Comparison of ENCODE assay signal across 25 mouse cellular contexts in genomic region chr2:148743846-148744407, GRCm38 (mm10). TPM values are rescaled to one million over a fixed set of nuclear protein-coding genes. Genes with fewer than 3 reads are reported as not detected.
DNase-seq lines count a peak whose midpoint lies in the region; ATAC-seq and TF ChIP-seq lines count a peak whose summit lies in the region.
"Had no signal": no experiment of that assay in that cellular context is flagged by ENCODE, and none has a peak within 500 bp of the region (broad histone marks: within the 10 kb centered on the region; RNA-seq: fewer than 3 reads in every experiment).

No protein-coding gene starts in this region.

- WGBS in cerebellum, adult 2 months, result 52% methylated on average over 3 of the region's 3 CpGs
- WGBS in kidney, embryonic 16.5 days, result 85% methylated on average over 3 of the region's 3 CpGs
- 84% methylated on average over 3 of the region's 3 CpGs for WGBS in midbrain, postnatal 0 days
- 84% methylated on average over 3 of the region's 3 CpGs for WGBS in midbrain, embryonic 10.5 days
- WGBS in intestine, embryonic 15.5 days, result 82% methylated on average over 3 of the region's 3 CpGs

- peak in 1 of 2 experiments; percentile 32 for DNase-seq in cerebellum, adult 2 months
- peak; percentile 40 for DNase-seq in kidney, adult 11 months
- DNase-seq in midbrain, postnatal 0 days (ENCODE audit: low spot score), result no peak
- DNase-seq in midbrain, embryonic 10.5 days (ENCODE audit: low spot score), result no peak
- DNase-seq: B cell, adult 2 months; gastrocnemius, adult 2 months; heart, adult 18-20 months; spleen, adult 18-20 months; thymus, adult 18-20 months had no signal

- H3K9me3 ChIP-seq in kidney, embryonic 16.5 days (ENCODE audit: low read length), result 0 out of 2 replicates have a peak, but pooled peaks cover 3% of the 10 kb centered on the region
- H3K9me3 ChIP-seq in midbrain, postnatal 0 days (ENCODE audit: low read length), result no peaks in the 10 kb centered on the region
- no peaks in the 10 kb centered on the region for H3K9me3 ChIP-seq in midbrain, embryonic 10.5 days (replicated peaks)
- H3K9me3 ChIP-seq in intestine, embryonic 15.5 days, result no peaks in the 10 kb centered on the region
- H3K9me3 ChIP-seq: forebrain, embryonic 13.5 days; liver, embryonic 15.5 days; neural tube, embryonic 12.5 days had no signal

- H3K4me2 ChIP-seq in kidney, embryonic 16.5 days (replicated peaks; ENCODE audit: low read depth, low read length), result no peak overlapping the region
- H3K4me2 ChIP-seq in midbrain, postnatal 0 days (ENCODE audit: low read depth, low read length, poor library complexity, severe bottlenecking), result no peak overlapping the region
- no peak overlapping the region for H3K4me2 ChIP-seq in intestine, embryonic 15.5 days (replicated peaks)
- H3K4me2 ChIP-seq: forebrain, embryonic 13.5 days; liver, embryonic 15.5 days; neural tube, embryonic 12.5 days had no signal

- H3K27ac ChIP-seq in cerebellum, adult 2 months (ENCODE audit: insufficient read depth, low read length), result peak overlapping the region; percentile 68
- no peak overlapping the region for H3K27ac ChIP-seq in kidney, embryonic 16.5 days (ENCODE audit: low read length)
- H3K27ac ChIP-seq in midbrain, postnatal 0 days (ENCODE audit: low read depth, low read length), result no peak overlapping the region
- H3K27ac ChIP-seq in midbrain, embryonic 10.5 days (replicated peaks), result no peak overlapping the region
- H3K27ac ChIP-seq in intestine, embryonic 15.5 days, result no peak overlapping the region
- H3K27ac ChIP-seq: forebrain, embryonic 13.5 days; liver, embryonic 15.5 days; neural tube, embryonic 12.5 days had no signal

- no peak for TF ChIP-seq CTCF in cerebellum, adult 2 months (IDR thresholded peaks at IDR 0.05; ENCODE audit: borderline replicate concordance, insufficient read depth, low read depth, low read length)
- TF ChIP-seq CTCF in midbrain, postnatal 0 days (IDR thresholded peaks at IDR 0.05), result no peak

- ATAC-seq in cerebellum, adult (ENCODE audit: insufficient number of reproducible peaks, low FRiP score, low TSS enrichment), result no peak; the same call in 1 of the 2 replicates
- no peak for ATAC-seq in kidney, embryonic 16.5 days (ENCODE audit: low FRiP score, low TSS enrichment)
- ATAC-seq in midbrain, postnatal 0 days (ENCODE audit: low FRiP score), result 0 out of 2 replicates have a peak, but pooled peaks have one; percentile 41
- no peak for ATAC-seq in granulocyte monocyte progenitor cell, adult 5-6 weeks (replicated peaks; ENCODE audit: poor library complexity, severe bottlenecking)
- no peak for ATAC-seq in intestine, embryonic 15.5 days
- ATAC-seq: lung, postnatal 0 days; midbrain, embryonic 16.5 days had no signal

- H3K36me3 ChIP-seq in kidney, embryonic 16.5 days (ENCODE audit: insufficient read depth, low read length), result no peaks in the 10 kb centered on the region
- H3K36me3 ChIP-seq in midbrain, postnatal 0 days (ENCODE audit: insufficient read depth, low read length), result no peaks in the 10 kb centered on the region
- no peaks in the 10 kb centered on the region for H3K36me3 ChIP-seq in midbrain, embryonic 10.5 days
- H3K36me3 ChIP-seq in intestine, embryonic 15.5 days, result no peaks in the 10 kb centered on the region
- H3K36me3 ChIP-seq: liver, embryonic 15.5 days; neural tube, embryonic 12.5 days had no signal

- no peak overlapping the region for H3K9ac ChIP-seq in kidney, embryonic 16.5 days (replicated peaks; ENCODE audit: low read length)
- H3K9ac ChIP-seq in midbrain, postnatal 0 days (replicated peaks; ENCODE audit: low read length, poor library complexity, severe bottlenecking), result no peak overlapping the region
- H3K9ac ChIP-seq in intestine, embryonic 15.5 days, result no peak overlapping the region
- H3K9ac ChIP-seq: forebrain, embryonic 13.5 days; liver, embryonic 15.5 days; neural tube, embryonic 12.5 days had no signal

- no peak overlapping the region for H3K4me3 ChIP-seq in cerebellum, adult 2 months (replicated peaks; ENCODE audit: insufficient read depth, low read depth, low read length)
- no peak overlapping the region for H3K4me3 ChIP-seq in kidney, embryonic 16.5 days (ENCODE audit: low read length)
- H3K4me3 ChIP-seq in midbrain, postnatal 0 days (ENCODE audit: low read depth, low read length), result no peak overlapping the region
- H3K4me3 ChIP-seq in midbrain, embryonic 10.5 days, result no peak overlapping the region
- no peak overlapping the region for H3K4me3 ChIP-seq in intestine, embryonic 15.5 days (replicated peaks)
- H3K4me3 ChIP-seq: forebrain, embryonic 13.5 days; gastrocnemius, adult 2 months; liver, embryonic 15.5 days; neural tube, embryonic 12.5 days had no signal

- no peak for TF ChIP-seq POLR2A in cerebellum, adult 2 months (IDR thresholded peaks at IDR 0.05; ENCODE audit: borderline replicate concordance, insufficient read depth, low read length)

- H3K27me3 ChIP-seq in cerebellum, adult 2 months (ENCODE audit: control insufficient read depth, insufficient read depth, low read length), result no peaks in the 10 kb centered on the region
- no peaks in the 10 kb centered on the region for H3K27me3 ChIP-seq in kidney, embryonic 16.5 days (ENCODE audit: insufficient read depth, low read length)
- no peaks in the 10 kb centered on the region for H3K27me3 ChIP-seq in midbrain, postnatal 0 days (ENCODE audit: insufficient read depth, low read length)
- no peaks in the 10 kb centered on the region for H3K27me3 ChIP-seq in midbrain, embryonic 10.5 days (ENCODE audit: low read depth, poor library complexity, severe bottlenecking)
- H3K27me3 ChIP-seq in intestine, embryonic 15.5 days (replicated peaks), result no peaks in the 10 kb centered on the region
- H3K27me3 ChIP-seq: forebrain, embryonic 13.5 days; liver, embryonic 15.5 days; neural tube, embryonic 12.5 days had no signal

- peaks cover 11% of the 10 kb centered on the region; the same call in 1 of the 2 replicates for H3K4me1 ChIP-seq in cerebellum, adult 2 months (ENCODE audit: control insufficient read depth, insufficient read depth, low read length)
- H3K4me1 ChIP-seq in kidney, embryonic 16.5 days (ENCODE audit: insufficient read depth, low read length), result no peaks in the 10 kb centered on the region
- no peaks in the 10 kb centered on the region for H3K4me1 ChIP-seq in midbrain, postnatal 0 days (ENCODE audit: insufficient read depth, low read length)
- no peaks in the 10 kb centered on the region for H3K4me1 ChIP-seq in midbrain, embryonic 10.5 days
- no peaks in the 10 kb centered on the region for H3K4me1 ChIP-seq in intestine, embryonic 15.5 days (replicated peaks)
- H3K4me1 ChIP-seq: liver, embryonic 15.5 days; neural tube, embryonic 12.5 days had no signal

RNA-seq across cellular contexts. Expression of gene Cstl1, which starts 6.2 kb away (rescaled TPM):
- polyA plus RNA-seq in cerebellum, adult 2 months (2012; rRNA removed), result 0.27 TPM in 1 of 2 replicates, not detected in the other
- polyA plus RNA-seq in kidney, embryonic 16.5 days (2015; fragmentation: Nextera tagmentation; extraction: Ambion mirVana), result not detected in 2 replicates
- not detected in 2 replicates for total RNA-seq in midbrain, postnatal 0 days (2014; rRNA removed)
- polyA plus RNA-seq in midbrain, postnatal 0 days (2015; fragmentation: Nextera tagmentation; extraction: Ambion mirVana), result not detected in 2 replicates
- not detected in 2 replicates for polyA plus RNA-seq in midbrain, embryonic 10.5 days (2016; fragmentation: Nextera tagmentation; extraction: Ambion mirVana)
- total RNA-seq in granulocyte monocyte progenitor cell, adult 5-6 weeks (2014; fragmentation: Nextera tagmentation), result not detected in 2 replicates
- total RNA-seq in granulocyte monocyte progenitor cell, adult 5-6 weeks (2017), result not detected in 2 replicates
- polyA plus RNA-seq in intestine, embryonic 15.5 days (2015; fragmentation: Nextera tagmentation; extraction: Ambion mirVana), result not detected in 2 replicates
- total RNA-seq: gastrocnemius, adult 2 months; heart, adult 18-20 months; megakaryocyte progenitor cell, adult 5-6 weeks had no signal
- polyA plus RNA-seq: forebrain, embryonic 13.5 days; heart, embryonic 16.5 days; hindbrain, embryonic 11.5 days; intestine, embryonic 14.5 days; limb, embryonic 14.5 days; liver, embryonic 15.5 days; lung, postnatal 0 days; midbrain, embryonic 16.5 days; neural tube, embryonic 12.5 days; stomach, embryonic 14.5 days had no signal

RNA-seq across cellular contexts. Expression of gene Napb, which starts 11.7 kb away (rescaled TPM):
- polyA plus RNA-seq in cerebellum, adult 2 months (2012; rRNA removed), result 189 and 192 TPM in 2 replicates
- polyA plus RNA-seq in kidney, embryonic 16.5 days (2015; fragmentation: Nextera tagmentation; extraction: Ambion mirVana), result 2.5 and 3.3 TPM in 2 replicates
- 147 and 186 TPM in 2 replicates for total RNA-seq in midbrain, postnatal 0 days (2014; rRNA removed)
- 117 and 127 TPM in 2 replicates for polyA plus RNA-seq in midbrain, postnatal 0 days (2015; fragmentation: Nextera tagmentation; extraction: Ambion mirVana)
- polyA plus RNA-seq in midbrain, embryonic 10.5 days (2016; fragmentation: Nextera tagmentation; extraction: Ambion mirVana), result 7.5 and 13.6 TPM in 2 replicates
- total RNA-seq in granulocyte monocyte progenitor cell, adult 5-6 weeks (2014; fragmentation: Nextera tagmentation), result 0.66 and 0.92 TPM in 2 replicates
- 0.13 and 0.62 TPM in 2 replicates for total RNA-seq in granulocyte monocyte progenitor cell, adult 5-6 weeks (2017)
- 3.4 and 4.1 TPM in 2 replicates for polyA plus RNA-seq in intestine, embryonic 15.5 days (2015; fragmentation: Nextera tagmentation; extraction: Ambion mirVana)

RNA-seq across cellular contexts. Expression of gene Cst11, which starts 27.4 kb away (rescaled TPM):
- not detected in 2 replicates for polyA plus RNA-seq in cerebellum, adult 2 months (2012; rRNA removed)
- polyA plus RNA-seq in kidney, embryonic 16.5 days (2015; fragmentation: Nextera tagmentation; extraction: Ambion mirVana), result not detected in 2 replicates
- total RNA-seq in midbrain, postnatal 0 days (2014; rRNA removed), result not detected in 2 replicates
- not detected in 2 replicates for polyA plus RNA-seq in midbrain, postnatal 0 days (2015; fragmentation: Nextera tagmentation; extraction: Ambion mirVana)
- not detected in 2 replicates for polyA plus RNA-seq in midbrain, embryonic 10.5 days (2016; fragmentation: Nextera tagmentation; extraction: Ambion mirVana)
- not detected in 2 replicates for total RNA-seq in granulocyte monocyte progenitor cell, adult 5-6 weeks (2014; fragmentation: Nextera tagmentation)
- not detected in 2 replicates for total RNA-seq in granulocyte monocyte progenitor cell, adult 5-6 weeks (2017)
- not detected in 2 replicates for polyA plus RNA-seq in intestine, embryonic 15.5 days (2015; fragmentation: Nextera tagmentation; extraction: Ambion mirVana)
- total RNA-seq: gastrocnemius, adult 2 months; heart, adult 18-20 months; layer of hippocampus, postnatal 10 days; megakaryocyte progenitor cell, adult 5-6 weeks had no signal
- polyA plus RNA-seq: forebrain, embryonic 13.5 days; heart, embryonic 16.5 days; hindbrain, embryonic 11.5 days; intestine, embryonic 14.5 days; limb, embryonic 14.5 days; liver, embryonic 15.5 days; lung, postnatal 0 days; midbrain, embryonic 16.5 days; neural tube, embryonic 12.5 days; stomach, embryonic 14.5 days had no signal

RNA-seq across cellular contexts. Expression of gene 8030411F24Rik, which starts 37.9 kb away (rescaled TPM):
- not detected in 2 replicates for polyA plus RNA-seq in cerebellum, adult 2 months (2012; rRNA removed)
- polyA plus RNA-seq in kidney, embryonic 16.5 days (2015; fragmentation: Nextera tagmentation; extraction: Ambion mirVana), result not detected in 2 replicates
- total RNA-seq in midbrain, postnatal 0 days (2014; rRNA removed), result not detected in 2 replicates
- not detected in 2 replicates for polyA plus RNA-seq in midbrain, postnatal 0 days (2015; fragmentation: Nextera tagmentation; extraction: Ambion mirVana)
- polyA plus RNA-seq in midbrain, embryonic 10.5 days (2016; fragmentation: Nextera tagmentation; extraction: Ambion mirVana), result not detected in 2 replicates
- not detected in 2 replicates for total RNA-seq in granulocyte monocyte progenitor cell, adult 5-6 weeks (2014; fragmentation: Nextera tagmentation)
- not detected in 2 replicates for total RNA-seq in granulocyte monocyte progenitor cell, adult 5-6 weeks (2017)
- polyA plus RNA-seq in intestine, embryonic 15.5 days (2015; fragmentation: Nextera tagmentation; extraction: Ambion mirVana), result not detected in 2 replicates
- total RNA-seq: gastrocnemius, adult 2 months; heart, adult 18-20 months; layer of hippocampus, postnatal 10 days; megakaryocyte progenitor cell, adult 5-6 weeks had no signal
- polyA plus RNA-seq: forebrain, embryonic 13.5 days; heart, embryonic 16.5 days; hindbrain, embryonic 11.5 days; intestine, embryonic 14.5 days; limb, embryonic 14.5 days; liver, embryonic 15.5 days; lung, postnatal 0 days; midbrain, embryonic 16.5 days; neural tube, embryonic 12.5 days; stomach, embryonic 14.5 days had no signal

RNA-seq across cellular contexts. Expression of gene Cst12, which starts 45.2 kb away (rescaled TPM):
- polyA plus RNA-seq in cerebellum, adult 2 months (2012; rRNA removed), result not detected in 2 replicates
- 0.32 TPM in 1 of 2 replicates, not detected in the other for polyA plus RNA-seq in kidney, embryonic 16.5 days (2015; fragmentation: Nextera tagmentation; extraction: Ambion mirVana)
- total RNA-seq in midbrain, postnatal 0 days (2014; rRNA removed), result not detected in 2 replicates
- polyA plus RNA-seq in midbrain, postnatal 0 days (2015; fragmentation: Nextera tagmentation; extraction: Ambion mirVana), result not detected in 2 replicates
- polyA plus RNA-seq in midbrain, embryonic 10.5 days (2016; fragmentation: Nextera tagmentation; extraction: Ambion mirVana), result not detected in 2 replicates
- not detected in 2 replicates for total RNA-seq in granulocyte monocyte progenitor cell, adult 5-6 weeks (2014; fragmentation: Nextera tagmentation)
- not detected in 2 replicates for total RNA-seq in granulocyte monocyte progenitor cell, adult 5-6 weeks (2017)
- polyA plus RNA-seq in intestine, embryonic 15.5 days (2015; fragmentation: Nextera tagmentation; extraction: Ambion mirVana), result 0.67 TPM in 1 of 2 replicates, not detected in the other
- total RNA-seq: gastrocnemius, adult 2 months; layer of hippocampus, postnatal 10 days; megakaryocyte progenitor cell, adult 5-6 weeks had no signal
- polyA plus RNA-seq: forebrain, embryonic 13.5 days; heart, embryonic 16.5 days; hindbrain, embryonic 11.5 days; limb, embryonic 14.5 days; liver, embryonic 15.5 days; lung, postnatal 0 days; midbrain, embryonic 16.5 days; neural tube, embryonic 12.5 days; stomach, embryonic 14.5 days had no signal
